Mouse (Mus musculus): ENCODE measurements at regions not wholly inside any gene's neighbourhood (a gene's known extent, or its start where the extent isn't known, plus 50 kb on each side); places are given as distances from the start of the nearest gene placed in this dataset.

GRCm38 (mm10) chr8:92522519-92522918 is 151.6 kb upstream of the Irx6 start:
- no peak for DNase-seq

- DNase-seq = no peak
Observed at GRCm38 (mm10) chr8:92529756-92530155, 144.3 kb upstream of the Irx6 start.

DNA sequence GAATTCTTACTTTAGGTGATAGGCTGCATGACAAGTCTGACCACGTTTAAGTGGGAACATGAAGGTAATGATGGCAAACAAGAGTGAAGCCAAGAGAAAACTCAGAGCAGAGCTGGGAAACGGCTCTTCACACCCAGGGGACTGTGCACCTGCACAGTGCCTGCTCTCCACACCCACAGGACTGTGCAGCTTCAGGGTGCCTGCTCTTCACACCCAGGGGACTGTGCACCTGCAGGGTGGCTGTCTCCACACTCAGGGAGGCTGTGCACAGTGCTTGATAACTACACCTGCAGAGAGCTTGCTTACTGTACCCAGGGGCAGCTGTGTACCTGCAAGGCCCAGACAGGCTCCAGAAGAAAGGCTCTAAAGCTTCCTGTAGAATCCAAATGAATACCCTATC is 133.5 kb upstream of the Irx6 start:
- no peak for DNase-seq

- DNase-seq = no peak
Observed at GRCm38 (mm10) chr8:92545347-92546059, 128.6 kb upstream of the Irx6 start.

DNA sequence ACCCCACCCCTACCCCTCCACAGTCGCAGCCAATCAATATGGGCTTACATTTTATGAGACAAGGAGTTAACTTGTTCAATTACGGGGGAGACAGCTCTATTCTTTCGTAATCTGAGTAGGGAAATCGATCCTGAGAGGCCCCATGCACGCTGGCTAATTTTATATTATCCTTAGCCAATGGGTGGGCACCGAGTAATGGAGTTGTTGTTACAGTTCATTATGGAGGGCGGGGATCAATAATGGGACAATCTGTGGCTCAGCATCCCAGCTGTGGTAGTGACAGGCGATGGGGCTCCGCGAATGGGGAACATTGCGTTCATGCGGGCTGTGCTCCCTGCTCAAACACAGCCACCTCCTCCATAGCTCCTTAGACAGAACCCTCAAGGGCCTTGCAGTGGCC is 118.9 kb upstream of the Irx6 start:
- no peak for DNase-seq

DNA sequence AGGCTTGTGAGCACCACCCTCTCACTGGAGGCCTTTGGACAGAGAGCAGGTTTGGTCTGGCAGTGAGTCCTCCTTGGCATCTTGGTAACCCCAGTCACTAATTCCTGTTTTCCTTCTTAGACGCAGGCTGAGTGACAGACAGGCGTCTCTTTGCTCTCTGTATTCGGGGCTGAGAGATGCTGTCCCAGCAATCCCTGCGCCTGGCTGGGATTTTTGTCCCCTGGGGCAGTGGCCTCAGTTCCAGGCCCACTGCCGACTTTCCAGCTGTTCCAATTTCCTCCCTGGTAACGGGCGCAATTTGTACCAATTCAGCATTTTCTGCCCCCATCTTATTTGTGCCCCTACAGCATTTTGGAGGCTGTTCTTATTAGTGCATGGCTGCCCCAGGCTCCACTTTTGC is 118.5 kb upstream of the Irx6 start:
- DNase-seq = no peak

- no peak for DNase-seq
Observed at GRCm38 (mm10) chr8:92562471-92562870, 111.6 kb upstream of the Irx6 start.

- no peak for DNase-seq
Observed at GRCm38 (mm10) chr8:92562962-92563361, 111.1 kb upstream of the Irx6 start.

- DNase-seq = no peak
Observed at GRCm38 (mm10) chr8:92569650-92570049, 104.4 kb upstream of the Irx6 start.

DNA sequence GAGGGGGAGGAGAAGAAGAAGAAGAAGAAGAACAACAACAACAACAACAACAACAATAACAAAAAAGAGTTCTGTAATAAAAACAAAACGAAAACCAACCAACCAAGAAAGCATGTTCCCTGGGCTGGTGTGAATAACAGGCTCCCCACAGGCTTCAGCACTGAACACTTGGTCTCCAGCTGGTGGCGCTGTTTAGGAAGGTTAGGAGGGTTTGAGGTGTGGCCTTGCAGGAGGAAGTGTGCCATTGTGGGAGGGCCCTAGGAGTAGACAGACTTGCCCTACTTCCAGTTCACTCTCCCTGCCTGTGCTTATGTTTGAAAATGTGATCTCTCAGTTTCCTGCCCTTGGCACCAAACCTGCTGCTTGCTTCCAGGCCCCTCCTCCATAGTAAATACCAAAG is 94.6 kb upstream of the Irx6 start:
- no peak for DNase-seq

GRCm38 (mm10) chr8:92581051-92581450 is 93.0 kb upstream of the Irx6 start:
- DNase-seq = no peak

- DNase-seq = no peak
Observed at GRCm38 (mm10) chr8:92600766-92601165, 73.3 kb upstream of the Irx6 start.

DNA sequence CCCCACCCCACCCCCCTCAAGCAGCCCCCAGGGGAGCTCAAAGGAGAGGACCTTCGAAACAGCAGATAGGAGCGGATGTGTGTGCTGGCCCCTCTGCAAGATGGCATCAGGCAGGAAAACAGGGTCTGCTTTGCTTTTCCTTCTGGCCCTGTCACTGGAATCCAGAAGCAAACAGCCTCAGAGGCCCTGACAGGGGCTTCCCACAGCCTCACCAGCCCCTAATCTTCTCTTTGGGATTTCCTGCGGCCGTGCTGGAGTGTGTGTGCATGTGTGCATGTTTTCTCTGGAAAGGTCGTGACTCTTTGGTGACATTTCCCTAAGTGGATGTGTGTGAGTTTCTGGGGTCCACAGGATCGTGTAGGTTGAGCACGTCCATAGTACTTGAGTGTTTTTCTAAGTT is 71.1 kb upstream of the Irx6 start:
- DNase-seq = no peak

DNA sequence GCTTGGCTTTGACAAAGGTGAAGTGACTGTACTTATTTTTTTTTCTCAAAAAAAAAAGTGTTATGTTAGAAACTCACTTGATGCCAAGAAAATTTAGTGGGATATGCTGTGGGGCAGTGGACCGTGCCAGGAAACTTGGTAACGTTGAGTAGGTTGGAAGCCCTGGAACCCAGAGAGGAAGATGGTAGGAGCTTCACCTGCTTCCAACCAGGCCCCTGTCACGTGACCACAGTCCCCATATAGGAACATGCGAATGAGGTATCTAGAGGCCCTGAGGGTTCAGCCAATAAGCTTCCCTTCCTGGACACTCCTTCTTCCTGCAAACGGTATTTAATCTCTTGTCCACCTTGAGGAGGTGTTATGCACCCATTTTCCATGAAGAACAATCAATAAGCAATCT is 68.5 kb upstream of the Irx6 start:
- DNase-seq = no peak

GRCm38 (mm10) chr8:92607604-92608003 is 66.5 kb upstream of the Irx6 start:
- no peak for DNase-seq

- no peak for DNase-seq
Observed at GRCm38 (mm10) chr8:92609908-92610307, 64.2 kb upstream of the Irx6 start.

- no peak for DNase-seq
Observed at GRCm38 (mm10) chr8:92610487-92611059, 63.5 kb upstream of the Irx6 start.

- DNase-seq = peak; percentile 6
Observed at GRCm38 (mm10) chr8:92613486-92613885, 60.6 kb upstream of the Irx6 start.

DNA sequence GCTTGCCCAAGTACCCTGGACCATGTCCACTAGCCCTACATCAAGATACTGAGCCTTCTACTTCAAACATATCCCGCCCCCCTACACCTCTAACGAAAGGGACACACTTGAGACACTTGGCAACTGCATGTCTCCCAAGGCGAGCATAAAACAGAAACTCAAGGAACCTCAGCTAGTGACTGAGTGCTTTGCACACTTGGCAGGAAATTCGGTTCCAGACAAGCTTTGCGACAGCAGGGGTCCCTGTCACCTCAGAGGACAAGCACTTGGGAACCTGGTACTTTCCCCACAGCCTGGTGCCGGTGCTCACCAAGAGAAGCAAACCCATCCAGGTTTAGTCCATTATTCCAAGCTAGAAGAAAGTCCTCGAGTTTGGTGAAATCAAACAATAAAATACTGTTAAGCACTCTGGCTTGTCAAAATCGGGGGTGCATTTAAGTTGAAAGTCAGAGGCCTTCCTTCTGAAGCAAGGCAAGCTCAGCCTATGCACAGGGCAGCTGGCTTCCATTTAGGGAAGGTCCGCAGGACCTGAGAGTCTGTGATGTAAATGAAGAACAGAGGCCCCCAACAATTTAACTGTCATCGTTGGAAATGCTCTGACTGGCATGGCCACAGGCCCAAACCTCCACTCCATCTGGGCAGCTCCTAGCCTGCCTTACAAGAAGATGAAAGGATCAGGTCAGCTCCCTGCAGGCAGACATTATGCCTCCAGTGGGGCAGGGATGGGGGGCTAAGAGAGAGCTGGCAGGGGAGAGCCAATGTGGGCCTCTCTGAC is 57.6 kb upstream of the Irx6 start:
- DNase-seq = no peak

- DNase-seq = no peak
Observed at GRCm38 (mm10) chr8:92618281-92618680, 55.8 kb upstream of the Irx6 start.
